Mouse (Mus musculus): ENCODE results near the gene Fam69b. TPM values are rescaled to one million over a fixed set of nuclear protein-coding genes. Genes with fewer than 3 reads are reported as not detected.

The Fam69b gene
- total RNA-seq, 2 experiments from 2014 or later, result 26.4 to 28.3 TPM

DNA sequence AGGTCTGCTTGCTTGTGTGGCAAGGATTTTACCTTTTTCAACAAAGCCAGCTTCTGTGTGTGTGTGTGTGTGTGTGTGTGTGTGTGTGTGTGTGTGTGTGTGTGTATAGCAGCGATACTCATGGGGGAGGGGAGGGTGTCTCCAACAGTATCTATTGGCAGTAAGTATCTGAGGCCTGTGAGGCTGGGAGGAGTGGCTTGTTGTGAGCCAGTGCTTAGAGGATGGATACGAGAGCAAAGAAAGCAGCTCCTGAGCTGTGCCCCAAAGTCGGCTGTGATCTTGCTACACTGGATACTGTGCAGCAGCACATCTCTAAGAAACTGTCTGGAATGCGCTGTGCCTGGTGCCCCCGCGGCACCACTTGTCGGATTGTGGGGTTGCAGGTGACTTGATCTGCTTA is 10.3 kb upstream of the Fam69b start:
- intact Hi-C loops (cut with DNase I), result no loop called here

GRCm38 (mm10) chr2:26621246-26621645 is 7.0 kb upstream of the Fam69b start:
- intact Hi-C loops (cut with DNase I), result no loop called here
- no peak for DNase-seq

More for the DNA sequence above, 10.3 kb upstream of the Fam69b start:
- no peak for DNase-seq

- intact Hi-C loops (cut with DNase I), result no loop called here
- no peak for DNase-seq
These were observed 5.3 kb upstream of the Fam69b start for GRCm38 (mm10) chr2:26622984-26623383.

GRCm38 (mm10) chr2:26625419-26625818 is 2.8 kb upstream of the Fam69b start:
- DNase-seq, result no peak
- intact Hi-C loops (cut with DNase I), result no loop called here

DNA sequence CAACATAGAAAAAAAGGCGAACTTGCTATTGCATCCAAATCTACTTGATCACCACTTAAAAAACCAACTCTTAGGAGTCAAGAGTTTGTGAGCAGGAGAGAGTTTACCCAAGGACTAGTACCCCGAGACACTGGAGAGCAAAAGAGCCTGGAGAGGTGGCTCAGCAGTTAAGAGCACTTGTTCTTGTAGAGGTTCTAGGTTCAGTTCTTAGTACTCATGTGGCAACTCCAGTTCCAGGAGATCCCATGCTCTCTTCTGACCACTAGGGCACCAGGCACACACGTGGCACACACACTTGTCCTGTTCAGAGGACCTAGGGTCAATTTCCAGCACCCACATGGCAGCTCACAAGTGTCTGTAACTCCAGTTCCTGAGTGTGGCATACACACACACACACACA is 2.2 kb upstream of the Fam69b start:
- intact Hi-C loops (cut with DNase I), result no loop called here
- no peak for DNase-seq

DNA sequence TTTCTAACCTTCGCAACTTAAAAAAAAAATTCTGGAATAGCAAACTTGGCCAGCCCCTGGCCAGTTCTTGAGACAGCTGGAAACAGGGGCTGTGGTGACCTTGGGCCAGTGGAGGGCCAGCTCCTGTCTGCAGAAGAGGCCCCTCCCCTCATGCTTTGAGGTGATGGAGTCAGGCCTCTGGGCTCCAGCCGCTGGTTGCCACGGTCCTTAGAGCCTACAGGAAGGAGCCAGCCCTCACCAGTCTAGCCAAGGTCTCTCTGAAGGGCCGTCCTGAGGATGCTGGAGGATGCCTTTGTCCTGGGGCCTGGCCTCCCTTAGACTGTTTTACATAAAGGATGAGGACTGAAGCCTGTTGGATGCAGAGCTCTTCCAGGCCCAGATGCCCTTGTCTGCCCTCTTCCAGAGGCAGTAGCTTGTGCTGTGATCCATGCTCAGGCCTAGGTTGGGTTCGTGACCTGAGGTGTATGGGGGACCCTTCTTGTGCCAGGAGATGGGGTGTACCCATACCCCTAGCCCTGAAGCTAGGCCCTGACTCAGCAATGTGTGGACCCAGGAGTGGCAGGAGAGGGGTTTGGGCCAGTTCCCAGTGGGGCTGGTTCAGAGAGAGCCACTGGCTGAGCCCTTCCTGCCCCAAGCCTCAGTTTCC is 658 bp downstream of the Fam69b start:
- no peak for DNase-seq
- intact Hi-C loops (cut with DNase I), result no loop called here

GRCm38 (mm10) chr2:26632541-26633395 is 4.5 kb downstream of the Fam69b start:
- intact Hi-C loops (cut with DNase I), result no loop called here
- no peak for DNase-seq

DNA sequence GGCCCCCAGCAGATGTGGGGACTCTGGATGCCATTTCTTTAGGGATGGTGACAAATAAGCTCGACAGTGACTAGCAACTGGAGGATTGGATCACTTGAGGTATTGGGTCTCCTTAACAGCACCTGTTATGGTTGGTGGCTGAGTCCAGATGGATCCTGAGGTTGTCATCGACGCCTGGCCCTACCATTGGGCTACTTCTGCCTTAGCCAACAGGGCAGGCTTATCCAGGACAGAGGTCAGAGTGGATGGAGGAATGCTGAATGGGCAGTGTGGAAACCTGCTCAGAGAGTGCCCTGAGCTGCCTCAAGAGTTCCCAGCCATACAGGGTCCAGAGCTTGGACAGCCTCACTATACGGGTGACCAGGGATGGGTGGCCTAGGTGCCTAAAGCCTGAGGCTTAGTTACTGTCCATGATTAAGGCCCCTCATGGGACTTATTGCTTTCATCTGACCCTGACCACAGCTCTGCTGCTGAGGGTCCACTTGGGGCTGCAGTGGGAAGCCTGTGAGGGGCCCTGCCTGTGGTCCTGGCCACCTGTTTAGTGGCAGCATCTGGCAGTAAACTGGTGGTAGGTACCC is 5.8 kb downstream of the Fam69b start:
- intact Hi-C loops (cut with DNase I), result no loop called here
- DNase-seq, result no peak

DNA sequence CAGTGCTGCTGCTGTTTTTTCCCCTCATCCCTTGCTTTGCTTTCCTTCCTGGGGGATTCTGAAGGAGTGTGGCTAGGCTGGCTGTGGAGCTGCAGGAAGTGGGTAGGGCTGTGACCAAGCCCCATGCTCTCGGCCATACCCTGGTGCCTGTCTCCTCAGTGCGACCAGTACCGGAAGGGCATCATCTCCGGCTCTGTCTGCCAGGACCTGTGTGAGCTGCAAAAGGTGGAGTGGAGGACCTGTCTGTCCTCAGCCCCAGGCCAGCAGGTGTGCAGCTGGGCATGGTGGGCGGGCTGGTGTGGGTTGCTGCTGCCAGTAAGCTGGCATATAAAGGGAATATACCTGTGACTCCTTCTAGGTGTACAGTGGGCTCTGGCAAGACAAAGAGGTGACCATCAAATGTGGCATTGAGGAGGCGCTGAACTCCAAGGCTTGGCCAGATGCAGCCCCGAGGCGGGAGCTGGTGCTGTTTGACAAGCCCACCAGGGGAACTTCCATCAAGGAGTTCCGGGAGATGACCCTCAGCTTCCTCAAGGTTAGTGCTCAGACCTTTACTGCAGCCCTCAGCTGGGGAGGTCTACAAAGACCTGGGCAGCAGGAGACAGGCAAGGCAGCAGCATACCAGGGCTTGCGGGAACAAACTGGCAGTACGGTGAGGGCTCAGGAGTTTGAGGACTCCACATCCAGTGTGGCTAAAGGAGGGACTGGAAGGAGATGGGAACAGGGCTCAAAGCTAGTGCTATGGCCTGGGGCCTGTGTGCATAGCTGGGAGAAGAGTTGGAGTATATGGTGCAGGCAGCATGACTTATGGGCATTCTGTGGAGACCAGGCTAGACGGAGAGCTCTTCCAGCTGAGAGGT is 6.6 kb downstream of the Fam69b start:
- DNase-seq, result no peak
- intact Hi-C loops (cut with DNase I), result loop anchor here (5.0 kb wide), 1 partner anchor 188 kb away; the partner anchor contains the start of gene Sec16a

GRCm38 (mm10) chr2:26635489-26636324 is 7.5 kb downstream of the Fam69b start:
- DNase-seq, result no peak
- intact Hi-C loops (cut with DNase I), result loop anchor here (5.0 kb wide), 1 partner anchor 188 kb away; the partner anchor contains the start of gene Sec16a

GRCm38 (mm10) chr2:26636325-26636635 is 8.0 kb downstream of the Fam69b start:
- no peak for DNase-seq
- intact Hi-C loops (cut with DNase I), result loop anchor here (5.0 kb wide), 1 partner anchor 189 kb away; the partner anchor contains the start of gene Sec16a

DNA sequence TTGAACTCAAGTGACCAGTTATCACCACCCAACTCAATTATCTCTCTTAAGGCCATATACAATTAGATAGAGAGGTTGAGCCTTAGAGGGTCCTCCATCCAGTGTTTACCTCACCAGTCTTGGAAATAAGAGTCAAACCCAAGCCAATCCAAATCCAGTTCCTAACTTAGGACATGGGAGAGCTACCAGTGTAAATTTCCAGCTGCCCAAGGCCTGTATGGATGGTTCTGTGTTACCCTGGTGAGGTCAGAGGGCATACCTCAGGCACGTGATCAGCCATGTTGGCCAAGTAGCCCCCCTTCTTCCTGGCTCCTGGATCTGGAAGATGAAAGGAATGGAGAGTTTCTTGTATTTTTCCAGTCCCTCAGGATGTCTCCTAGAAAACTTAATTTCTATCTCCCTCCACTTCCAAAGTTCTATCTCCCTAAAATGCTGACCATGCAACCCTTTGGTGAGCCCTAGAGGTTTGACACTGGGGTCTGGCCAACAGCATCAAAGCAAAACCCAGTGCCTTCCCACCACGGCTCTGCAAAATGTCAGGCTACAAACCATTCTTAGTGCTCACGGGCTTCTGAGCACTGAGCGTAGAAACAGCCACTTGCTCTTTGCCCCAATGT is 9.2 kb downstream of the Fam69b start:
- no peak for DNase-seq
- intact Hi-C loops (cut with DNase I), result loop anchor here (5.0 kb wide), 1 partner anchor 190 kb away; the partner anchor contains the start of gene Sec16a

DNA sequence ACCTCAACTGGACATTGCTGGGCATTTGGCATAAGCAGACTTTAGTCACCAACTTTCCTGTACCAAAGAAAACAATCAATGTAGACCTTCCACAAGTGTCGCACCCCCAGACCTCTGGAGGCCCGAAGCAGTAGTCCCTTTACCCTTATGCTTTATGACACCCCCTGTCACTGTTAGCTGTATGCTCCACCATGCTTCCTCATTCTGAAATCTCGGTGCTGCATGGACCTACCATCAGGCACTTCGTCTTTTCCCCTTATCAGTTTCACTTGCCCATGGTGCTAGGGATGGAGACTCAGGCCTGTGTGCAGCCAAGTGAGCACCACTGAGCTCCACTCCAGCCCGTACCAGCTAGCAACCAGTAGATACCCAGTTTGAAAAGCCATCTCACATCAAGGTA is 9.8 kb downstream of the Fam69b start:
- intact Hi-C loops (cut with DNase I), result loop anchor here (5.0 kb wide), 1 partner anchor 191 kb away; the partner anchor contains the start of gene Sec16a

GRCm38 (mm10) chr2:26638572-26638971 is 10.3 kb downstream of the Fam69b start:
- intact Hi-C loops (cut with DNase I), result loop anchor here (5.0 kb wide), 1 partner anchor 191 kb away; the partner anchor contains the start of gene Sec16a
- no peak for DNase-seq

More for the DNA sequence above, 9.8 kb downstream of the Fam69b start:
- DNase-seq, result no peak

- DNase-seq, result no peak
- intact Hi-C loops (cut with DNase I), result loop anchor here (5.0 kb wide), 1 partner anchor 192 kb away; the partner anchor contains the start of gene Sec16a
These were observed 10.8 kb downstream of the Fam69b start for GRCm38 (mm10) chr2:26639083-26639482.

GRCm38 (mm10) chr2:26639838-26640830 is 11.9 kb downstream of the Fam69b start:
- intact Hi-C loops (cut with DNase I), result loop anchor here (1.0 to 10.0 kb wide), 4 partner anchors 36 to 595 kb away; partner anchors contain the start of genes Agpat2, Sec16a and Surf6
- DNase-seq, result peak; percentile 98 to 99

DNA sequence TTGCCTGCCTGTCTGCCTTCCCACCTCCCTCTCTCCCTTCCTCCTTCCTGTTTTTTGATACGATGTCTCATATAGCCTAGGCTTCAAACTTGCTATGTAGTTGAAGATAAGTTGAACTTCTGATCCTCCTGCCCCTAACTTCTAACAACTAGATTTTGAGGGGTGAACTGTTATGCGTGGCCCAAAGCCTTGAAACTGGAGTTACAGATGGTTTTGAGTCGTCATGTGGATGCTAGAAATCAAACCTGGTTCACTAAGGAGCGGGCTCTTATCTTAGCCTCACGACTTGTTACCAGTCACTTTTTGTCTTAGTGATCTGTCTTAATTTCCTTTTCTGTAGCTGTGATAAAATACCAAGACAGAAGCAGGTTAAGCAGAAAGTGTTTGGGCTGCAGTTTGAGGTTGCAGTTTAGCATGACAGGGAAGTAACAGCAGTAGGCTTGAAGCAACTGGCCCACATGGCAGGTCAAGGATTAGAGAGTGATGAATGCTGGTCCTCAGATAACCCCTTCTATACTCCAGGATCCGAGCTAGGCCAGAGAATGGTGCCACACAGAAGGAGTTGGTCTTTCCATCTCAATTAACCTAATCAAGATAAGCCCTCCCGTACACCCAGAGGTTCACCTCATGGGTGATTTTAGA is 12.9 kb downstream of the Fam69b start:
- intact Hi-C loops (cut with DNase I), result loop anchor here (1.0 to 10.0 kb wide), 3 partner anchors 9 to 594 kb away; partner anchors contain the start of gene Surf6
- DNase-seq, result no peak
